Mouse (Mus musculus): ENCODE results near the gene Syne1. TPM values are rescaled to one million over a fixed set of nuclear protein-coding genes. Genes with fewer than 3 reads are reported as not detected.

Syne1 gene
- total and polyA plus RNA-seq, 3 experiments = 10.8 to 85.0 (median 59.1) TPM

- DNase-seq (ENCODE audit: low spot score) (no peak), ATAC-seq (ENCODE audit: extremely low read depth, insufficient number of reproducible peaks, low FRiP score, poor library complexity, severe bottlenecking) (no peak)
- no peak for TF ChIP-seq TAL1 (conservative IDR thresholded peaks at IDR 0.05; ENCODE audit: low read depth, low read length)
- TF ChIP-seq CTCF (IDR thresholded peaks at IDR 0.05; ENCODE audit: low read depth, low read length) = no peak
- TF ChIP-seq GATA2 (IDR thresholded peaks at IDR 0.05; ENCODE audit: borderline replicate concordance, low read depth, low read length) = no peak
- no peak for TF ChIP-seq GATA1 (IDR thresholded peaks at IDR 0.05; ENCODE audit: borderline replicate concordance, low read length)
- no peak for TF ChIP-seq POLR2AphosphoS5 (IDR thresholded peaks at IDR 0.05; ENCODE audit: insufficient replicate concordance, low read depth, low read length)
- H3K9me3 ChIP-seq (replicated peaks) = no peaks in the 10 kb centered on the region
- no peaks in the 10 kb centered on the region for H3K27me3 ChIP-seq (ENCODE audit: insufficient read depth, low read length)
- no peaks in the 10 kb centered on the region for H3K4me1 ChIP-seq (ENCODE audit: insufficient read depth, low read depth, low read length)
- H3K4me3 ChIP-seq (ENCODE audit: low read depth, low read length) = no peak overlapping the region
- no peaks in the 10 kb centered on the region for H3K36me3 ChIP-seq (replicated peaks)
These were observed 106.0 kb downstream of the Syne1 start for GRCm38 (mm10) chr10:5445313-5445712.

GRCm38 (mm10) chr10:5443020-5443419, 108.3 kb downstream of the Syne1 start:
- DNase-seq (ENCODE audit: low spot score) = no peak
- no peak overlapping the region for H3K4me3 ChIP-seq (ENCODE audit: low read depth, low read length)
- TF ChIP-seq GATA2 (IDR thresholded peaks at IDR 0.05; ENCODE audit: borderline replicate concordance, low read depth, low read length) (no peak), CTCF (IDR thresholded peaks at IDR 0.05; ENCODE audit: low read depth, low read length) (no peak), TAL1 (conservative IDR thresholded peaks at IDR 0.05; ENCODE audit: low read depth, low read length) (no peak), GATA1 (IDR thresholded peaks at IDR 0.05; ENCODE audit: borderline replicate concordance, low read length) (no peak), POLR2AphosphoS5 (IDR thresholded peaks at IDR 0.05; ENCODE audit: insufficient replicate concordance, low read depth, low read length) (no peak)
- no peaks in the 10 kb centered on the region for H3K27me3 ChIP-seq (ENCODE audit: insufficient read depth, low read length)
- no peaks in the 10 kb centered on the region for H3K4me1 ChIP-seq (ENCODE audit: insufficient read depth, low read depth, low read length)
- ATAC-seq (ENCODE audit: extremely low read depth, insufficient number of reproducible peaks, low FRiP score, poor library complexity, severe bottlenecking) = no peak
- H3K36me3 ChIP-seq (replicated peaks) = no peaks in the 10 kb centered on the region
- H3K9me3 ChIP-seq (replicated peaks) = no peaks in the 10 kb centered on the region

- TF ChIP-seq TAL1 (conservative IDR thresholded peaks at IDR 0.05; ENCODE audit: low read depth, low read length) (no peak), CTCF (IDR thresholded peaks at IDR 0.05; ENCODE audit: low read depth, low read length) (no peak), POLR2AphosphoS5 (IDR thresholded peaks at IDR 0.05; ENCODE audit: insufficient replicate concordance, low read depth, low read length) (no peak), GATA2 (IDR thresholded peaks at IDR 0.05; ENCODE audit: borderline replicate concordance, low read depth, low read length) (no peak), GATA1 (IDR thresholded peaks at IDR 0.05; ENCODE audit: borderline replicate concordance, low read length) (no peak)
- no peak overlapping the region for H3K4me3 ChIP-seq (ENCODE audit: low read depth, low read length)
- no peaks in the 10 kb centered on the region for H3K27me3 ChIP-seq (ENCODE audit: insufficient read depth, low read length)
- ATAC-seq (ENCODE audit: extremely low read depth, insufficient number of reproducible peaks, low FRiP score, poor library complexity, severe bottlenecking) (no peak), DNase-seq (ENCODE audit: low spot score) (no peak)
- H3K36me3 ChIP-seq (replicated peaks) = no peaks in the 10 kb centered on the region
- no peaks in the 10 kb centered on the region for H3K9me3 ChIP-seq (replicated peaks)
- no peaks in the 10 kb centered on the region for H3K4me1 ChIP-seq (ENCODE audit: insufficient read depth, low read depth, low read length)
These were observed 111.4 kb downstream of the Syne1 start for GRCm38 (mm10) chr10:5439802-5440350.

GRCm38 (mm10) chr10:5437766-5438165, 113.5 kb downstream of the Syne1 start:
- DNase-seq (ENCODE audit: low spot score) (no peak), ATAC-seq (ENCODE audit: extremely low read depth, insufficient number of reproducible peaks, low FRiP score, poor library complexity, severe bottlenecking) (no peak)
- no peaks in the 10 kb centered on the region for H3K27me3 ChIP-seq (ENCODE audit: insufficient read depth, low read length)
- TF ChIP-seq POLR2AphosphoS5 (IDR thresholded peaks at IDR 0.05; ENCODE audit: insufficient replicate concordance, low read depth, low read length) (no peak), TAL1 (conservative IDR thresholded peaks at IDR 0.05; ENCODE audit: low read depth, low read length) (no peak), GATA1 (IDR thresholded peaks at IDR 0.05; ENCODE audit: borderline replicate concordance, low read length) (no peak), GATA2 (IDR thresholded peaks at IDR 0.05; ENCODE audit: borderline replicate concordance, low read depth, low read length) (no peak), CTCF (IDR thresholded peaks at IDR 0.05; ENCODE audit: low read depth, low read length) (no peak)
- H3K4me1 ChIP-seq (ENCODE audit: insufficient read depth, low read depth, low read length) = no peaks in the 10 kb centered on the region
- no peaks in the 10 kb centered on the region for H3K9me3 ChIP-seq (replicated peaks)
- no peak overlapping the region for H3K4me3 ChIP-seq (ENCODE audit: low read depth, low read length)
- H3K36me3 ChIP-seq (replicated peaks) = no peaks in the 10 kb centered on the region

- DNase-seq (ENCODE audit: low spot score) (no peak), ATAC-seq (ENCODE audit: extremely low read depth, insufficient number of reproducible peaks, low FRiP score, poor library complexity, severe bottlenecking) (no peak)
- Histone ChIP-seq H3K36me3 (replicated peaks) (no peaks in the 10 kb centered on the region), H3K4me1 (ENCODE audit: insufficient read depth, low read depth, low read length) (no peaks in the 10 kb centered on the region), H3K27me3 (ENCODE audit: insufficient read depth, low read length) (0 out of 2 replicates have a peak, but pooled peaks cover 2% of the 10 kb centered on the region), H3K4me3 (ENCODE audit: low read depth, low read length) (no peak overlapping the region), H3K9me3 (replicated peaks) (no peaks in the 10 kb centered on the region)
- TF ChIP-seq GATA1 (IDR thresholded peaks at IDR 0.05; ENCODE audit: borderline replicate concordance, low read length) (no peak), CTCF (IDR thresholded peaks at IDR 0.05; ENCODE audit: low read depth, low read length) (no peak), POLR2AphosphoS5 (IDR thresholded peaks at IDR 0.05; ENCODE audit: insufficient replicate concordance, low read depth, low read length) (no peak), GATA2 (IDR thresholded peaks at IDR 0.05; ENCODE audit: borderline replicate concordance, low read depth, low read length) (no peak), TAL1 (conservative IDR thresholded peaks at IDR 0.05; ENCODE audit: low read depth, low read length) (no peak)
These were observed 127.3 kb downstream of the Syne1 start for GRCm38 (mm10) chr10:5423984-5424383.

GRCm38 (mm10) chr10:5415730-5416129, 135.6 kb downstream of the Syne1 start:
- TF ChIP-seq GATA1 (IDR thresholded peaks at IDR 0.05; ENCODE audit: borderline replicate concordance, low read length) (no peak), CTCF (IDR thresholded peaks at IDR 0.05; ENCODE audit: low read depth, low read length) (no peak), GATA2 (IDR thresholded peaks at IDR 0.05; ENCODE audit: borderline replicate concordance, low read depth, low read length) (no peak), POLR2AphosphoS5 (IDR thresholded peaks at IDR 0.05; ENCODE audit: insufficient replicate concordance, low read depth, low read length) (no peak), TAL1 (conservative IDR thresholded peaks at IDR 0.05; ENCODE audit: low read depth, low read length) (no peak)
- DNase-seq (ENCODE audit: low spot score) (no peak), ATAC-seq (ENCODE audit: extremely low read depth, insufficient number of reproducible peaks, low FRiP score, poor library complexity, severe bottlenecking) (no peak)
- no peak overlapping the region for H3K4me3 ChIP-seq (ENCODE audit: low read depth, low read length)
- no peaks in the 10 kb centered on the region for H3K9me3 ChIP-seq (replicated peaks)
- no peaks in the 10 kb centered on the region for H3K36me3 ChIP-seq (replicated peaks)
- no peaks in the 10 kb centered on the region for H3K4me1 ChIP-seq (ENCODE audit: insufficient read depth, low read depth, low read length)
- 0 out of 2 replicates have a peak, but pooled peaks cover 2% of the 10 kb centered on the region for H3K27me3 ChIP-seq (ENCODE audit: insufficient read depth, low read length)

Data from G1E (cell line).